Mouse (Mus musculus): ENCODE data around the gene Theg.

- TF ChIP-seq CTCF (IDR thresholded peaks at IDR 0.05; ENCODE audit: low read depth, low read length) (no peak), POLR2AphosphoS5 (IDR thresholded peaks at IDR 0.05; ENCODE audit: insufficient replicate concordance, low read depth, low read length) (no peak), GATA1 (IDR thresholded peaks at IDR 0.05; ENCODE audit: borderline replicate concordance, low read length) (no peak), TAL1 (conservative IDR thresholded peaks at IDR 0.05; ENCODE audit: low read depth, low read length) (no peak)
Observed at GRCm38 (mm10) chr10:79616376-79616775, 29.2 kb upstream of the Theg start.
